Mouse (Mus musculus) c-Kit-positive CD71-positive TER-119-negative erythroid progenitor cells, embryonic 14.5 days (primary cell): ENCODE measurements around the gene Tmcc2.
"Not testable (repeated sequence)": the region's sequence is repeated elsewhere in the genome, so short reads cannot be mapped to it uniquely, and the experiment has no call there.

Experiments
- DNase-seq: peaks from one replicate; pipeline ENCODE4 v3.0.0-alpha.2; 2013; ENCODE audit warnings: low read depth

Gene Tmcc2

DNA sequence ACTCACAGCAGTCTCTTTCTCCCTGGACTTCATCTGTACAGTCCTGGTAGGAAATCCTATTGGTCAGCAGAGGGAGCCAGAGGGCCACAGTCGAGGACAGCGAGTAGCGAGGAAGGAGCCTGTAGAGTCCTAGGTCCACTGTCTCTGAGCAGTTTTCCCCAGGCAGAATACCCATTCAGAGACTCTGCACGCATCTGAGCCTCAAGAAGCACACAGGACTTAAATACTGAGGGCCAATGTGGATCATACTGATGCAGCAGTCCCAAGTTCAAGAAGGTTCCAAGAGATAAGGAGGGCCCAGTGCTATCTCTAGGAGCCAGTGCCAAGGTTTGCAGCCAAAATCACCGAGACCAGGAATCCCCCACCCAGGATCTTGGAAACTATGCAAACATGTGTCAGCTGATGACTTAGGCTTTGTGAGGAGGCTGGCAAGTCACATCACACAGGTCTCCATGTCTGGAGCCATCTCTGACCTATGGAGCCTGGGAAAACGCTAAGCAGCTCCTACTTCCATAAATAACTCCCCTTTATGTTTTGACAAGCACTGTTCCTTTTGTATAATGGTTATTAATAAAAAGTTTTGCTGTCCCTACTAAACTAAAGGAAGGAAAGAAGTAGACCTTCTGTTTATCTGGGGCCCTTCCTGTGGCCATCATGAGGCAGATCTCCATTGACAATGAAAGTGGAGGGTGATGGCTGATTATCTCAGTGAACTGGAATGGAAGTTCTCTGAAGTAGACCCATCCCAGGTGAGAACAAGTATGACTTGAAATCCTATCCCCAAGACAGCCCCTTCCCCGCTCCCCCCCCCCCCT is 23.2 kb downstream of the Tmcc2 start:
- peak; percentile 91 for DNase-seq

DNA sequence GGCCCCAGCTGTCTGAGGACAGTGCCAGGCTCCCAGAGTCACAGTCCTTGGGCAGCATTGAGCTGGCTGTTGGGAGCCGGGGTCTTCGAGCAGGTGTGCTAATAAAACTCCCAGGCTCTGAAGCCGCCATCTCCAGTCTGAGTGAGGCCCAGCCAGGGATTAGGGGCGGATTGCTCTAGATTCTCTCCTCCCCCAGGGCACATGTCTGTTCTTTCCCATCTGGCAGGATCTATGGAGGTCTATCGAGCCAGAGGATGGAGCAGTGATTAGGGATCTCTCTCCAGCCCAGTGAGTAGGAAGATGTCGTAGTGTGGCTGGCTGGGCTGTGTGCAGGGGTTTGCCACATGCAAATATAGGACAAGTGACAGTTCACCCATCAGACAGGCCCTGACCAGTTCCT is 24.1 kb downstream of the Tmcc2 start:
- no peak for DNase-seq

DNA sequence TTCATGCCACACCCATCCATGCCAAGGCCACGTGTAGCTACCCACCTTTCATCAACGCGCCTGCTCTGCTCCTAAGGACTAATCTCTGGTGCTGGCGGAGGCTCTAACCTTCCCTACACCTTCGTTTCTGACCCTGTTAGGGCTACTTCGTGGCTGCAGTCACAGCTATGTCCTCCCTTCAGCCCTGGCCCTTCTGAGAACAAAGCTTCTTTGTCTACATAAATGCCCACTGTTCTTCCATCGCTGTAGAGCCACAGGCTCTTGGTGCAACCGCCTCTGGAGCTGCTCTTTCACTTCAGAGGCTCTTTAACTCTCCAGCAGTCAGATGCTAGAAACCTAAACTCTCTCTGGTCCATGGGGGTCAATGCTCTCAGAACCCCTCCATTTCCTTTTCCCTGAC is 24.8 kb downstream of the Tmcc2 start:
- DNase-seq: no peak

DNA sequence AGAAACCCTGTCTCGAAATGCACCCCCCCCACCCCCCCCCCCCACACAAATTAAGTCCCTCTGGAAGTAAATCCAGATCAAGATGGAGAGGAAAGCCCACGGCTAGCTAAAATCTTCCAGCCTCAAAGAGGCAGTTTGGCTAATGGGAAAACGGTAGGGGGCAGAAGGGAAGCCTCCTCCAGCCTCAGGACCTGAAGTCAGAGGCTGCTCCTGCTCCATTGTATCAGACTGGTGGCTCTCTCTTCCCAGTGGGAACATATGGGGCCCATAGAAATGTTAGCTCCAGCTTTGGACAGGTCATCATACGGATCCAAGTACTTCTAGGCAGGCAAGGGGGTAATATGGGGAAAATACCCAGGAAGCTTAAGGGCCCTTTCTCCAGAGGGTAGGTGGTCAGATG is 25.4 kb downstream of the Tmcc2 start:
- no peak for DNase-seq

DNA sequence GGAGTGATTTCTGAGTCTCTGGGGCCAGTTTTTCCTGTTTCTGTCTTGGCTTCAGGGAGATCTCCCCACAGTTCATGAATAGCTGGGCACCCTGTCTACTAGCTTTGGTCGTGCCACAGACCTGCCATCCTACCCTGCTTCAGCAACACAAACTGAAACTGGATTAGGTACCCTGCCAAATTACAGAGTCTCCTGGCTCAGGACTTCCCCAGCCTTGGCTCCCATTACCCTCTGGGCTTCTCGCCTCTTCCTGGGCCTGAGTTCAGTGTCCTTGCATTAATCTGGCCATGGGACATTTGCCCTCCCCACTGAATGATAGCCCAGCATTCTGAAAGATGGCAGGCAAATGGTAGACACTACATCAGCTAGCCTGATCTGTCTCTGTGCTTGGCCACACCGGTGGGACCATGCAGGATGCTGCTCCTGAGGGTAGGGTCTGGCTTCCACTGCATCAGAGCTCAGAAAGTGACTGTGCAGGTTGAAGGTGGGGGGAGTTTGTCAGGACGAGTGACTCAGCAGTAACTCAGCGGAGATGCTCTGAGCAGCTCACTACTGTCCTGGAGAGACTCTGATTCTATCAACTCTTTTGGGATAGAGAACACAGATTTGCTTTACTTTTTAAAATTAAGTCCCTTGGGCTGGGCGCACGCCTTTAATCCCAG is 26.1 kb downstream of the Tmcc2 start:
- no peak for DNase-seq

DNA sequence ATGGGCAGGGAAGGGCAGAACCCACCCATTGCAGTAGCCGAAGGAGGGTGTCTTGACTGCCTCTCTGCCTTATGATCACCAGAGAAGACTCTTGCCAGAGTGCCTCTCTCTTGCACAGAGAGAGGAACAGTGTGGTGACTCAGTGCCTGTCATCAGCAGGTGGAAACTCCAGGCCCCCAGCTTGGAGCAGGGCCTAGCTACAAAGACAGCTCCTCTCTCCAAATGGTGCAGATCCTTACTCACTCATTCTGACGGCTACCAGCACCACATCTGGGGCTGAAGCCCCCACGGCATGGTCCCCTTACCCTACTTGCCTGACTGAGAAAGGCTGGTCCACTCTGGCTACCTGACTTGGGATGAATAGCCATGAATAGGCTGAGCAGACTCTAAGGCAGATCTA is 26.7 kb downstream of the Tmcc2 start:
- no peak for DNase-seq

DNA sequence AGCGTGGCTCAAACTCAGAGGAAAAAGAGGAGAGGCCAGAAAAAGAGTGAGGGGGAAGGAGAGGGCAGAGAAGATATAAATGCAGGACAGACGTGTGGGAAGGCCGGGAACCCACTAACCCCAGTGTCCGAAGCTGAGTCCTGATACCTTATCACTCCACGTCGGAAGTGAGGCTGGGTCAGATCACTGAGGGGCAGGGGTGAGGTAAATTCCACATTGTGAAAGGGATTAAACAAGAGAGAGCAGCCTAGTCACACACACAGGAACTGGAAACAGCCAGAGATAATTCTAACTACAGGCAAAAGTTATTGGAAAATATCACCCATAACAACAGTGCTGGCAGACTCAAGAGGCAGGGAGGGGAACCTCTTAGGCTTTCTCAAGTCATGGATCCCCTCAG is 29.1 kb downstream of the Tmcc2 start:
- no peak for DNase-seq

DNA sequence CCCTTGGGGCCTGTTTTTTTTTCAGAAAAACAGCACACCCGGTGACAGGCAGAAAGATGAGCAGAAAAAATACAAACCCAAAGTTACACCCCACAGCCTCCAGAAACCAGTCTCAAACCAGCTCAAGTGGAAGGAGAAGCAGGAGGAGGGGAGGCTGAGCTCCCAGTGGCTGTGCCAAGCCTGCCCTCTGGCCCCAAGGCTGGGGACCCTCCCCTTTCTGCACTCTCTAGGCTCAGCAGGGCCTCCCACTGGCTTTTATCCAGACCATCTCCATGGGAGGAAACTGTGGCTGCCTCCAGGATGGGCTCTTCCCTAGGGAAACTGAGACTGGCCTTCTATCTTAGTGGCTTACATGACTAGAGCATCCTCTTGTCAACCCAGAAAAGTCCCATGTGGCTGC is 34.2 kb downstream of the Tmcc2 start:
- DNase-seq: no peak

DNA sequence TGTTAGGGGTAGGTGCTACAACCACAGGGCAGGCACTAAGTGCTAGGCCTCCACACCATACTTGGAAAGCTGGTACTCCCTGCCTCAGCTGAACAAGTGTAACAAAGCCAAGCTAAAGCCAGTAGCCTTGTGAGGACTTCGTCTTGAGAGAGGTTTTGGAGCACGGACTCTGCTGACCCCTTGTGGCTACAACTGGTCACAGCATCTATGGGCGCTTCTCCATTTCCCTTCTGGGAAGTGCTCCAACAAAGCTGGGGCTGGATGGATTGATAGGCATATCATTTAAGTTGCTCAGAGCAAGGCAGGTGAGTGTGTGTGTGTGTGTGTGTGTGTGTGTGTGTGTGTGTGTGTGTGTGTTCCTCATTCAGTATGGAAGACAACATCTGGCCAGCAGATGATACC is 35.2 kb downstream of the Tmcc2 start:
- peak; percentile 76 for DNase-seq

DNA sequence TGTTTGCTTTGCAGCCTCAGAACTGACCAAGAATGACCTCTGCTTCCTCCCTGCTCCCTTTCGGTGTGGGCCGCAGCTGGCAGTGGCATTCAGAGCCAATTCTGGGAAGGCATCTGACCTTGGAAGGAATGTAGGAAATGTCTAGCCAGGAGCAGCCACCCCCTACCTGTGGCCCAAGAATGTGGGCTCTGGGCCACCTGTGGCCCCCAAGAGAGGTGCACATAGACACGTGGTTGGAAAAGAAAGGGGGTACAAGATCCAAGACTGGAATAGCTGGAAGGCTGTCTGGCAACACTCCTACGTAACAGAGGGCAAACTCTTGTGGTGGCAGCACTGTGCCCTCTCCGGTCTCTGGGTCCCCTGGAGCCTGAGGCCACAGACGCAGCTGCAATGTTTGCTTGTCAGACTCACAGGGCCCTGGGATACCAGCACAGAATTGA is 35.9 kb downstream of the Tmcc2 start:
- no peak for DNase-seq

DNA sequence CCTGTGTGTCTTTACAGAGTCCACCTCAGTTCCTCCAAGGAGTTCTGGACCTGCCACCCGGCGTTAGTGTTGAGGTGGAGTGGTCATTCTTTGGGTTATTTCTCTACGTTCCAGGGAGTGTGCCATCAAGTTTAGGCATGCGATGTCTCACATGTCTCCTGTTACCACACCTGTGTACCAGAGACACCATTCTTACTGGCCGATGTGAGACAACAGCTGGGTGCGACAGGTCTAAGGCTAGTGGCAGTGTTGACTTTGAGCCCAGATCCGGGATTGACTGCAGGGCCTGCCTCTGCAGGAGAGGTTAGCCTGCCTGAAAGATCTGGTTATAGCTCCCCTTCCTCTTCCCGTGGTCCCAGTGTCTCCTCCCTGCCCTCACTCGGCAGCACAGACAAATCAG is 36.8 kb downstream of the Tmcc2 start:
- DNase-seq: no peak

DNA sequence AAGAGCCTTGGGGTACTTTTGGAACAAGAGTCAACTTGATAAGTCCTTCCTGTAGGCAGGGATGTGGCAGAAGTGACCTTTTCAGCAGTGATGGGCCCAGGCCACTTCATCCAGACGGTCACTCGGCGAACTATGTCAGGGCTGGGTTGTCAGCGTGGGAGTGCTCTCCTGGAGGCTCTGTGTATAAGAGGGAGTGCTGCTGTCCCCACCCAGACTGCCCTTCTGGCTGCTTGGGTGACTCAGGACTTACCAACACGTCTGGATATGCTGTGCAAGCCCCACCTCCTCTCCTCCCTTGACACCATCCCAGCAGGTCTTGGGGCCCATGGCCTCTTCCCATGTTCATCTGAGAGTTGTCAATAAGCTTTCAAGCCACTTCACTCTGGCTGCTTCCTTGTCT is 37.7 kb downstream of the Tmcc2 start:
- no peak for DNase-seq

DNA sequence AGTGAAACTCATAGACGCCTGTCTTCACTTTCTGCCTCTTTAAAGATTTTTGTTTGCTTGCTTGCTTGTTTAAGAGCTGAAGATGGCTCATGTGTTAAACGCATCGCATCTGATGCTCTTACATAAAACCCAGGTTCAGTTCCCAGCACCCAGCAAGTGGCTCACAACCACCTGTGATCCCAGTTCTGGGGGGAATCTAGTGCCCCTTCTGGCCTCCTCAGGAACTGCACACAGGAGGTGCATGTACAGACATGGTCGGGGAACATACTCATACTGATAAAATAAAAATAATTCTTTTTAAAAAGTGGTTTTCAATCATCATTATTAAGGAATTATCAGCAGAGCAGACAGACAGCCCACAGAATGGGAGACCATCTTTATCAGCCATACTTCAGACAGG is 40.0 kb downstream of the Tmcc2 start:
- DNase-seq: no peak

DNA sequence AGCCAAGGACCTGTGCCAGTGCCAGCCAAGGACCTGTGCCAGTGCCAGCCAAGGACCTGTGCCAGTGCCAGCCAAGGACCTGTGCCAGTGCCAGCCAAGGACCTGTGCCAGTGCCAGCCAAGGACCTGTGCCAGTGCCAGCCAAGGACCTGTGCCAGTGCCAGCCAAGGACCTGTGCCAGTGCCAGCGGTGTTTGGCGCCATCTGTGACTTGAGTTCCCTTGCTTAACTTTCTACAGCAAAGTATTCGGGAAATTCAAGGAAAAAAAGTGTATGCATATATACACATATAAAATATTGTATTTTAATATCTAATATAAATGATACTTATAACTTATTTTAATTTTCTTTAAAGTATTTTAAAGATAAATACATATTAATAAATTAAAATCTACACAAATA is 41.5 kb downstream of the Tmcc2 start:
- DNase-seq: not testable (repeated sequence)

DNA sequence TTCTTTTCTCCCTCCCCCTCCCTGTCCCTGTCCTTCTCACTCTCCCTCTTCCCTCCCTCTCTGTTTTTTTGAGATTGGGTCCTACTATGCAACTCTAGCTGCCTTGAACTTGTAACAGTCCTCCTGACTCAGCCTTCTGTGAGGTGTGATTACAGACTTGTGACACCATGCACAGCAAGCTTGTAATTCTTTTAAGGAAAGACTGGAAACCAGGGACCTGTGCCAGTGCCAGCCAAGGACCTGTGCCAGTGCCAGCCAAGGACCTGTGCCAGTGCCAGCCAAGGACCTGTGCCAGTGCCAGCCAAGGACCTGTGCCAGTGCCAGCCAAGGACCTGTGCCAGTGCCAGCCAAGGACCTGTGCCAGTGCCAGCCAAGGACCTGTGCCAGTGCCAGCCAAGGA is 42.0 kb downstream of the Tmcc2 start:
- not testable (repeated sequence) for DNase-seq

DNA sequence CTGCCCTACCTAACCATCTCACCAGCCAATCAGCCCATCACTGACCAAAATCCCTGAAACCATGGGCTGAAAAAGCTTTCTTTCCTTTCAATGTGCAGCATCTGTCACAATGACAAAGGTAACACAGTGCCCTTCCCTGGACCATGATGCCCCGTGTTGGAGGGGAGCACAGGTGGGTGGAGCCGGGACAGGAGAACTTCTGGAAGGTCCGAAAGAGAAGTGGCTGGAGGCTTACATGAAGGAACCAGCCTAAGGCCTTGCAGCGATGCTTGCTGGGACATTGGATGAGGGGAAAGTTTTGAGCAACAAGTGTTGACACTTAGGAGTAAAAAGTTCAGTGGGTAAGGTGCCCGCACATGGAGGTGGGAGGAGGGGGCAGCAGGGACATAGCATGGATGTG is 42.7 kb downstream of the Tmcc2 start:
- DNase-seq: no peak

DNA sequence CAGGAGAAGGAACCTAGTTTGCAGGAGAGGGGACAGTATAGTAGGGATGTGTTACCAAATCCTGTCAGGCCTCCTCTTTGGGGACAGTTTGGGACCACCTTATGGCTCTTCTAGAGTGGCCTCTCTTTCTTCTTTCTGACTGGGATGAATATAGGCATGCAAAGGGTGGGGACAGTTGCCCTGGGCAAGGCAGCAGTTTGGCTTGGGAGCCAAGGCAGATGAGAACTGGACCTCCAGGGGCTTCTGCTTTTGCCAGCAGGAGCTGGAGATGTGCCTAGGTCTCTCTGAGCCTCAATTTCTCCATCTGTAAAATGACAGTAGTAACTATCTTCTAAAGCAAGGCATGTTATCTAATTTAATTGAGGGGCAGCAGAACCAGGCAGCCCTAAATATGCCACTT is 44.1 kb downstream of the Tmcc2 start:
- DNase-seq: no peak

DNA sequence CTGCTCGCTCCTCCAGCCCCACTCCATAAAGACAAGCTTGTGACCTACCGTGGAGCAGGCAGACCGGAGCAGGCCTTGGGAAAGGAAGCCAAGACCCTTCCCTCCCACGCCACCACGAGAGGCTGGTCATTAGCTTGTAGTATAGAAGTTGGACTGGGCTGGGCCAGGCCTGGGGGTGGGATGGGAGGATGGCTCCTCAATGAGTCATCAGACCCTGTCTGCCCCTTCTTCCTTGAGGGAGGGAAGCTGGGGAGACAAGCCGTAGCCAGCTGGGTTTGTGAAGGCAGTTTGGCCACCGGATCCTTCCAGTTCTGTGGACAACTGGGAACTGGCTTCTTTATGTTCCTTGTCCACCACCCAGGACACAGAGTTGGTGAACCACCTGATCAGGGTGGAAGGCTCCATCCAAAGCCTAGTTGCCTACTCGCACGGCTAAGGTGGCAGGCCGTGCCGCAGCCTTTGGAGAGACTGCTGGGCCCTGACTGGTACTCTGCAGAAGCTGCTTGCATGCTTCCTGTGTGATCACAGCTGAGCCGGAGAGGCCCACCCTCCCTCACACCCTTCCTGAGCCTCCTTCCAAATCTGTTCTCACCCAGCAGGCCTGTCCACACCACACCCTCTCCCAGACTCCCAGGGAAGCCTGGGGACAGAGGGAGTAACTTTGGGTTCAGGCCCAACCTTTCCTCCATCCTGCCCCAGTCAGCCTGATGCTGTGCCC is 44.8 kb downstream of the Tmcc2 start:
- DNase-seq: no peak

DNA sequence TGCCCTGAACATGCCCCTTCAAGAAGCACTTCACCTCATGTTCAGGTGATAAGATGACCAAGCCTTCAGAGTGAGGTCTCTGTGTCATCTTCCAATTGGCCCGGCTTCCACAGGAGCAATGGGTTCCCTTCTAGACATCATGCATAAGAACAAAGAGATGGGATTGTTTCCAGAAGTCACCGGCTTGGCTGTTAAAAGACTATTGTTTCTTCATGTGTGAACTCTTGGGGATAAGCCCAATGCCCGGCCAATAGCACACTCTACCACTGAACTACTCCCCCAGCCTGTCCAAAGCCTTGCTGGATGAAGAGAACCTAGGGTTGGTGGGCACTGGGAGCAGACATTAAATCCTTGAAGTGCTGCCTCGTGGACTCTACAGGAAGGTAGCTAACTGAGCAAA is 45.6 kb downstream of the Tmcc2 start:
- no peak for DNase-seq

DNA sequence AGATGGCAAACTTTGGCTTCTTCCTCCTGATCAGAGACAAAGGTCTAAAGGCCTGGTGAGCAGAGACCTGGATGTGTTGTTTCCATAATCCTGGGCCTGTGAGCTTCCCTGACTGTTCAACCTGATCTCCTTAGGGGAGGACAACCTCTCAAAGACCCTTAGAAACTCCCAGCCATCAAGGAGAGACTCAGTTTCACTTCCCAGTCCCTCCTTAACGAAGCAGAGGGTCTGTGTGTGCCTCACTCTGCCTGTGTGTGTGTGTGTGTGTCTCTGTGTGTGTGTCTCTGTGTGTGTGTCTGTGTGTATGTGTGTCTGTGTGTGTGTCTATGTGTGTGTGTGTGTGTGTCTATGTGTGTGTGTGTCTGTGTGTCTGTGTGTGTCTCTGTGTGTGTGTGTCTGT is 47.4 kb downstream of the Tmcc2 start:
- DNase-seq: no peak

DNA sequence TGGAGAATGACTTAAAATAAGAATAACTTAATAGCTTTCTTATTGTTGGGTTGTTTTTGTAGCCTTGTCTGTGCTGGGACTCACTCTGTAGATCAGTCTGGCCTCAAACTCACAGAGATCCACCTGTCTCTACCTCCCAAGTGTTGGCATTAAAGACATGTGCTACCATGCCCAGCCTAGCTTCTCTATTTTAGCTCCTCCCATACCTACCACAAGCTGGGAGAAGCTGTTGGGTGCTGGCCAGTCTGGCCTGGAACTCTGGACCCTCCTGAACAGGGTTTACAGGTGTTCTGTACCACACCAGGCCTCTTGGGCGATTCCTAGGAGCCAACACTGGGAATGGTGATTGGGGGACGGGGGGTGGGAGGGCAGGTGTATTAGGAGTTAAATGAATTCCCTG is 47.9 kb downstream of the Tmcc2 start:
- DNase-seq: no peak

DNA sequence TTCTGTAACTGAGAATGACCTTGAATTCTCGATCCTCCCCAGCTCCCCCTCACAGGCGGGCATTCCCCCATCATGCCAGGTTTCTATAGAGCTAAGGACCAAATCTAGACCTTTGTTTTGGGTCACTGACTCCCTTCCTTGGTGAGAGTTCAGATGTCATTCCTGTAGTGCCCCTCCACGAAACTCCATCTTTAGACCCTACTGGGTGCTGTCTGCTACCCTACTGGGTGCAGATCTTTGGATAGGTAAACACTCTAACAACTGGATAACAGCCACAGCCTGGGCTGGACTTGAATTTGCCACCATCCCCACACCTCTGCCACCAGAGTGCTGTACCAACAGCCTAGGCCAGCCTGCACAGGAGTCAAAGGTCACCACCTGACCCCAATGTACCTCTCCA is 48.6 kb downstream of the Tmcc2 start:
- no peak for DNase-seq
